Mouse (Mus musculus) 3T3-L1 (cell line): ENCODE measurements around the gene Cela3b.
A peak's percentile ranks its signal among the peaks of the same experiment; 100 is the strongest.

Experiments used
- DNase-seq: peaks from one replicate; pipeline ENCODE4 v3.0.0-alpha.2; 2015; ENCODE audit warnings: low read depth, low spot score

Gene Cela3b

GRCm38 (mm10) chr4:137375314-137376278 lies 54.7 kb downstream of the Cela3b start:
- no peak for DNase-seq

GRCm38 (mm10) chr4:137373711-137374110 lies 56.6 kb downstream of the Cela3b start:
- DNase-seq, result no peak

GRCm38 (mm10) chr4:137371596-137372523 lies 58.5 kb downstream of the Cela3b start:
- peak; percentile 46 for DNase-seq
